Mouse (Mus musculus): ENCODE data around the gene Pofut1. TPM values are rescaled to one million over a fixed set of nuclear protein-coding genes. Genes with fewer than 3 reads are reported as not detected.

Pofut1 gene
- polyA plus RNA-seq, 1 experiment from 2014 or later = 6.1 TPM

DNA sequence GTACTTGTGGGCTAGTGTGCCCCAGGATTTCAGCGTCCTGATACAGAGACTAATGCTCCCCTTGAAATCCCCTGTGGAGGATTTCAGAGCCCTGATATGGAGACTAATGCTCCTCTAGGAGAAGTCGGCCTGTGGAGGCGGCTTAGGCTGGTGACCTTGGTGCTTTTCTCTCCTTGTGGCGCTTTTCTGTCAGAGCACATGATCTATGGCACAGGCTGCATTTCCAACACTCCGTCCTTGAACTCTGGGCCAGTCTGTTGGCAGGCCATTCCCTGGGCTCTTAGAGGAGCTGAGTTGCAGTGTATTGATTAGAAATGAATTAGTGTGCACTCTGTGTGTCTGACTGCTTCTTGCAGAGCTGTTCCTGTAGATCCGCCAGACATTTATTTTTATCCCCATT lies 63.9 kb downstream of the Pofut1 start:
- no peaks in the 10 kb centered on the region for H3K9me3 ChIP-seq (replicated peaks)
- DNase-seq (ENCODE audit: low spot score) = no peak
- H3K4me1 ChIP-seq = peaks cover 4% of the 10 kb centered on the region; the same call in 1 of the 2 replicates
- no peaks in the 10 kb centered on the region for H3K36me3 ChIP-seq
- H3K27me3 ChIP-seq (ENCODE audit: low read depth, poor library complexity, severe bottlenecking) = no peaks in the 10 kb centered on the region
- H3K4me3 ChIP-seq = no peak overlapping the region
- WGBS = 79% methylated on average over 6 of the region's 6 CpGs
- no peak overlapping the region for H3K27ac ChIP-seq

- no peaks in the 10 kb centered on the region for H3K9me3 ChIP-seq (replicated peaks)
- DNase-seq (ENCODE audit: low spot score) = no peak
- WGBS = 83% methylated on average over 7 of the region's 7 CpGs
These were observed 67.3 kb downstream of the Pofut1 start for GRCm38 (mm10) chr2:153308586-153308985.

DNA sequence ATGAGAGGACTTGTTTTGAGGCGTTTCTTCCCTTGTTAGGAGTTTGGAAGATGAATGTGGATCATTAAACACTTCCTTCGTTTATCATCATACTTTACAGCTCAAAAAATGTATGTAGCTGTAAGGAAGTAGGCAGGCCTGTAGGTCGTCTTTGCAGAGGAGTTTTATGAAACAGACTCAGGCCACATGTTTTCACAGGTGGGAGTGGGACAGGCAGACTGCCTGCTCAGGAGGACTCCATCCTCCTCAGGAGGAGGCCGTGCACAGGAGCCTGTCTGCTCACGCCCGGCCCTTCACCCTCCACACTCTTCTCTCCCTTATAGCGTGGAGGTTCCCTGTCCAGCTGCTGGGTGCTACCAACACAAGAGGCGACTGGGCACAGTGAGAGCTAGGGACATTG lies 67.8 kb downstream of the Pofut1 start:
- H3K36me3 ChIP-seq = no peaks in the 10 kb centered on the region
- WGBS = 80% methylated on average over 8 of the region's 8 CpGs
- peaks cover 4% of the 10 kb centered on the region; the same call in 1 of the 2 replicates for H3K4me1 ChIP-seq
- no peak overlapping the region for H3K4me3 ChIP-seq
- DNase-seq (ENCODE audit: low spot score) = no peak
- no peaks in the 10 kb centered on the region for H3K27me3 ChIP-seq (ENCODE audit: low read depth, poor library complexity, severe bottlenecking)
- H3K27ac ChIP-seq = no peak overlapping the region
- no peaks in the 10 kb centered on the region for H3K9me3 ChIP-seq (replicated peaks)

More at GRCm38 (mm10) chr2:153308586-153308985, 67.3 kb downstream of the Pofut1 start:
- Histone ChIP-seq H3K4me1 (peaks cover 4% of the 10 kb centered on the region; the same call in 1 of the 2 replicates), H3K27ac (no peak overlapping the region), H3K27me3 (ENCODE audit: low read depth, poor library complexity, severe bottlenecking) (no peaks in the 10 kb centered on the region), H3K4me3 (no peak overlapping the region), H3K36me3 (no peaks in the 10 kb centered on the region)

- WGBS = 93% methylated on average over 6 of the region's 6 CpGs
- no peak overlapping the region for H3K4me3 ChIP-seq
- DNase-seq (ENCODE audit: low spot score) = no peak
These were observed 68.9 kb downstream of the Pofut1 start for GRCm38 (mm10) chr2:153310228-153310627.

GRCm38 (mm10) chr2:153312884-153313283 lies 71.6 kb downstream of the Pofut1 start:
- H3K27ac ChIP-seq = no peak overlapping the region
- peaks cover 4% of the 10 kb centered on the region; the same call in 1 of the 2 replicates for H3K4me1 ChIP-seq
- H3K27me3 ChIP-seq (ENCODE audit: low read depth, poor library complexity, severe bottlenecking) = no peaks in the 10 kb centered on the region
- H3K4me3 ChIP-seq = no peak overlapping the region
- no peaks in the 10 kb centered on the region for H3K9me3 ChIP-seq (replicated peaks)
- no peak for DNase-seq (ENCODE audit: low spot score)
- WGBS = 92% methylated on average over 9 of the region's 9 CpGs
- peaks cover 20% of the 10 kb centered on the region for H3K36me3 ChIP-seq

More at GRCm38 (mm10) chr2:153310228-153310627, 68.9 kb downstream of the Pofut1 start:
- Histone ChIP-seq H3K27me3 (ENCODE audit: low read depth, poor library complexity, severe bottlenecking) (no peaks in the 10 kb centered on the region), H3K4me1 (peaks cover 4% of the 10 kb centered on the region; the same call in 1 of the 2 replicates), H3K27ac (no peak overlapping the region), H3K36me3 (no peaks in the 10 kb centered on the region), H3K9me3 (replicated peaks) (no peaks in the 10 kb centered on the region)

DNA sequence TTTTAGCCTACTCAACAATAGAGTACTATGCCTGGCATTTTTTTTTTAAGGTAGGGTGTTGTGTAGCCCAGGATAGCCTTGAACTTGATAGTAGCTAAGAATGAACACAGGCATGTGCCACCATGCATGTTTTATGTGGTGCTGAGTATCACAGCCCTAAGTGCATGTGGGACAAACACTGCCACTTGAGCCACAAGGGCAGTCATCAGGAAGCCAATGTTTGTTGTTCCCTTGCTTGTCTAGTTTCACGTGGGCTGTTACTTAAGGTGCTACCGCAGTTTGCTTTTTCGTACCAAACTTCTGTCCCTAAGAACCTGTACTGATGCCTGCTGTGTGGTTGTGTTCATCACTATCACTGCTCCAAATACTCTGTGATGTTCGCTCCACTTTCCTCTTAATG lies 77.1 kb downstream of the Pofut1 start:
- H3K27ac ChIP-seq = no peak overlapping the region
- no peaks in the 10 kb centered on the region for H3K27me3 ChIP-seq (ENCODE audit: low read depth, poor library complexity, severe bottlenecking)
- no peaks in the 10 kb centered on the region for H3K4me1 ChIP-seq
- H3K9me3 ChIP-seq (replicated peaks) = no peaks in the 10 kb centered on the region
- no peak for DNase-seq (ENCODE audit: low spot score)
- WGBS = 94% methylated on average over 4 of the region's 4 CpGs
- H3K4me3 ChIP-seq = no peak overlapping the region
- peaks cover 68% of the 10 kb centered on the region for H3K36me3 ChIP-seq

DNA sequence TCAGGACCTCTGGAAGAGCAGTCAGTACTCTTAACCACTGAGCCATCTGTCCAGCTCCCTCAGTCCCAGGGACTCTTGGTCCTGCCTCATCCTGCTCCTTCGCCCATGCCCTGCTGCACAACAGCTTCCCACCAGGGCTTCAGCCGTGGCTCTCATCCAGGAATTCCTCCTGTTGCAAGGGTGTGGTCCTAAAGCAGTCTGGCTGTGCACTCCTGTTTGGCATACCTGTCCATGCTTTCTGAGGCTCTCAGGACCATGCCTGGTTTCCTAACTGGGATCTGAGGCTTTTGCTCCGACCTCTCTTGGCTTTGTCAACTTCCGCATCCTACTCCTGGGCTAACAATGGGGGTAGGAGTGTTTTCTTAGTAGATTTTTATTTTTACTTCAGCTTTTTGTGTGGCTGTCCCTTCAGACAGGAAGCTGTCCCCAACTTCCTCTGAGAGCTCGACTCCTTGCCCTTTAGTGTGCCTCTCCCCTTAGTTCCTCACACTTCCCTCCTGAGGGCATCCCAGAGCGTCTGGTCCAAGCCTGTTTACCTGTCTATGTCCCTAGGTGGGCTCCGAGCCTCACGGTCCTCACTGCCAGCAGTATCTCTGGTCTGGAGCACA lies 77.8 kb downstream of the Pofut1 start:
- Histone ChIP-seq H3K36me3 (peaks cover 76% of the 10 kb centered on the region), H3K4me1 (no peaks in the 10 kb centered on the region), H3K27ac (no peak overlapping the region), H3K9me3 (replicated peaks) (no peaks in the 10 kb centered on the region), H3K4me3 (no peak overlapping the region), H3K27me3 (ENCODE audit: low read depth, poor library complexity, severe bottlenecking) (no peaks in the 10 kb centered on the region)
- no peak for DNase-seq (ENCODE audit: low spot score)
- WGBS = 87% methylated on average over 8 of the region's 8 CpGs

Other genes starting within 250 kb of the Pofut1 start
- 82.6 and 92.5 TPM in 2 replicates for gene Pdrg1, start 226.1 kb upstream of the Pofut1 start, polyA plus RNA-seq (2016; fragmentation: Nextera tagmentation; extraction: Ambion mirVana)
- not detected in 2 replicates for gene Xkr7, start 209.7 kb upstream of the Pofut1 start, polyA plus RNA-seq (2016; fragmentation: Nextera tagmentation; extraction: Ambion mirVana)
- 1.5 and 1.7 TPM in 2 replicates for gene Ccm2l, start 175.6 kb upstream of the Pofut1 start, polyA plus RNA-seq (2016; fragmentation: Nextera tagmentation; extraction: Ambion mirVana)
- 0.88 and 1.1 TPM in 2 replicates for gene Hck, start 133.1 kb upstream of the Pofut1 start, polyA plus RNA-seq (2016; fragmentation: Nextera tagmentation; extraction: Ambion mirVana)
- gene Tm9sf4, start 80.2 kb upstream of the Pofut1 start, polyA plus RNA-seq (2016; fragmentation: Nextera tagmentation; extraction: Ambion mirVana) = 66.5 and 84.3 TPM in 2 replicates
- gene Tspyl3, start 16.1 kb upstream of the Pofut1 start, polyA plus RNA-seq (2016; fragmentation: Nextera tagmentation; extraction: Ambion mirVana) = 5.8 and 9.9 TPM in 2 replicates
- gene Plagl2, start 107 bp upstream of the Pofut1 start, polyA plus RNA-seq (2016; fragmentation: Nextera tagmentation; extraction: Ambion mirVana) = 24.6 and 27.3 TPM in 2 replicates
- gene Kif3b, start 49.9 kb downstream of the Pofut1 start, polyA plus RNA-seq (2016; fragmentation: Nextera tagmentation; extraction: Ambion mirVana) = 4.8 and 5.4 TPM in 2 replicates
- gene Asxl1, start 104.3 kb downstream of the Pofut1 start, polyA plus RNA-seq (2016; fragmentation: Nextera tagmentation; extraction: Ambion mirVana) = 17.0 and 17.2 TPM in 2 replicates